Mouse (Mus musculus): ENCODE measurements around the gene Tnfrsf13b. TPM values are rescaled to one million over a fixed set of nuclear protein-coding genes. Genes with fewer than 3 reads are reported as not detected.

Gene Tnfrsf13b
- total and polyA plus RNA-seq, 2 experiments: 0.65 to 0.91 TPM

DNA sequence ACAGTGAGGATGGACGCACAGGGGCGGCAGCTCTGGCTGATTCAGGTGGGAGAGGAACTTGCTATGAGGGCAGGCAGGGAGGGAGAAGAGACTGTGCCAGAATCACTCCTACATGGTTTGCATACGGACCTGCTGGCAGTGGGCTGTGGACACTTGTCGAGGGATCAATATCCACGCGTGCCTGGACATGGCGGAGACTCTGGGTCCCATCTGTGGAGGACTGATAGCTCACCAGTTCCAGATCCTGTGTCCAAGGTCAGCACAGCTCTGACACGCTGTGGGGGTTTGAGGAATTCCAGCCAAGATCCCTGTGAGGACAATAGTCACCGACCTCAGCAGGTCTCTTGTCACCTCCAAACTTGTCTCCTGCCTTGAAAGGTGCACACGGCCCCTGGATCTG, 16.4 kb upstream of the Tnfrsf13b start:
- Histone ChIP-seq H3K27ac (replicated peaks; ENCODE audit: insufficient read depth, low read depth, low read length) (no peak overlapping the region), H3K4me1 (ENCODE audit: control insufficient read depth, insufficient read depth, low read length) (no peaks in the 10 kb centered on the region), H3K27me3 (ENCODE audit: control insufficient read depth, insufficient read depth, low read length) (no peaks in the 10 kb centered on the region), H3K9ac (ENCODE audit: low read depth, low read length) (no peak overlapping the region), H3K4me3 (ENCODE audit: insufficient read depth, low read depth, low read length) (no peak overlapping the region), H3K79me2 (ENCODE audit: control insufficient read depth, insufficient read depth, low read length) (no peaks in the 10 kb centered on the region), H3K36me3 (ENCODE audit: control insufficient read depth, insufficient read depth, low read length) (no peaks in the 10 kb centered on the region)
- no peak for DNase-seq (ENCODE audit: extremely low read depth, low read depth, low spot score)
- TF ChIP-seq CTCF (IDR thresholded peaks at IDR 0.05; ENCODE audit: low read depth, low read length) (no peak), POLR2A (IDR thresholded peaks at IDR 0.05; ENCODE audit: extremely low read depth, insufficient read depth, low read length) (no peak)
- 60% methylated on average over 10 of the region's 10 CpGs for WGBS

DNA sequence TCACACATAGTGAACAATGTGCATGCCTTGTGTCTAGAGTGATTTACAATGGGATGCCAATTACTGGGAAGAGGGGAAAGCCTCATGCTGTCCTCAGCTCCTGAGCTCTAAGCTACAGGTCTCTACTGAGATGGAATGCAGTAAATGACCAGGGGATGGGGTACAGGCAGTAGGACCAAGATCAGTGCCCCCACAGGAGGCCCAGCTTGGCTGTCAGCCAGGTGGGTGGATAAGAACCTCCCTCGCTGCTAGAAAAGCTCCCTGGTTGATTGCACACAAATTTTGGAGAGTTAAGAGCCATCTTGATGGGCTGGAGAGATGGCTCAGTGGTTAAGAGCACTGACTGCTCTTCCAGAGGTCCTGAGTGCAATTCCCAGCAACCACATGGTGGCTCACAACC, 15.6 kb upstream of the Tnfrsf13b start:
- 48% methylated on average over 1 of the region's 1 CpGs for WGBS
- no peaks in the 10 kb centered on the region for H3K4me1 ChIP-seq (ENCODE audit: control insufficient read depth, insufficient read depth, low read length)
- DNase-seq (ENCODE audit: extremely low read depth, low read depth, low spot score): no peak
- H3K27ac ChIP-seq (replicated peaks; ENCODE audit: insufficient read depth, low read depth, low read length): no peak overlapping the region
- no peaks in the 10 kb centered on the region for H3K79me2 ChIP-seq (ENCODE audit: control insufficient read depth, insufficient read depth, low read length)
- TF ChIP-seq CTCF (IDR thresholded peaks at IDR 0.05; ENCODE audit: low read depth, low read length): no peak
- no peak for TF ChIP-seq POLR2A (IDR thresholded peaks at IDR 0.05; ENCODE audit: extremely low read depth, insufficient read depth, low read length)
- H3K27me3 ChIP-seq (ENCODE audit: control insufficient read depth, insufficient read depth, low read length): no peaks in the 10 kb centered on the region; the same call in 1 of the 2 replicates
- H3K4me3 ChIP-seq (ENCODE audit: insufficient read depth, low read depth, low read length): no peak overlapping the region
- H3K9ac ChIP-seq (ENCODE audit: low read depth, low read length): no peak overlapping the region
- no peaks in the 10 kb centered on the region for H3K36me3 ChIP-seq (ENCODE audit: control insufficient read depth, insufficient read depth, low read length)

DNA sequence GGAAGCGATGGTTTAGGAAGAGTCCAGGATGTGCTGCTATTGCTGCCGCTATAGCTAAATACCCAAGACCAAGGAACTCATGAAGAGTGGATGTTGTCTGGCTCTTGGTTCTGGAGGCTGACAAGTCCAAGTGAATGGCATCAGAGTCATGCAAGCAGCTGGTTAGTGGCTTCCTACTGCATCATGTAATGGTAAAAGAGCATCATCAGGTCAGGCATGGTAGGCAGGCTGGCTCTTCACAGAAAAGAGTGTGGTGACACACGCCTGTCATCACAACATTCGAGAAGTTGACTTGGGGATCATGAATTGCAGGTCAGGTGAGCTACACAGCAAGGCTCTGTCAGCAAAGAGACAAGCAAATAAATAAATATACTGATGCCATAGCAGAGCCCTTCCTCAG, 15.1 kb upstream of the Tnfrsf13b start:
- Histone ChIP-seq H3K4me3 (ENCODE audit: insufficient read depth, low read depth, low read length) (no peak overlapping the region), H3K79me2 (ENCODE audit: control insufficient read depth, insufficient read depth, low read length) (no peaks in the 10 kb centered on the region), H3K9ac (ENCODE audit: low read depth, low read length) (no peak overlapping the region), H3K27ac (replicated peaks; ENCODE audit: insufficient read depth, low read depth, low read length) (no peak overlapping the region), H3K27me3 (ENCODE audit: control insufficient read depth, insufficient read depth, low read length) (no peaks in the 10 kb centered on the region; the same call in 1 of the 2 replicates), H3K36me3 (ENCODE audit: control insufficient read depth, insufficient read depth, low read length) (no peaks in the 10 kb centered on the region), H3K4me1 (ENCODE audit: control insufficient read depth, insufficient read depth, low read length) (no peaks in the 10 kb centered on the region)
- DNase-seq (ENCODE audit: extremely low read depth, low read depth, low spot score): no peak
- TF ChIP-seq CTCF (IDR thresholded peaks at IDR 0.05; ENCODE audit: low read depth, low read length): no peak
- no peak for TF ChIP-seq POLR2A (IDR thresholded peaks at IDR 0.05; ENCODE audit: extremely low read depth, insufficient read depth, low read length)
- 86% methylated on average over 4 of the region's 4 CpGs for WGBS

DNA sequence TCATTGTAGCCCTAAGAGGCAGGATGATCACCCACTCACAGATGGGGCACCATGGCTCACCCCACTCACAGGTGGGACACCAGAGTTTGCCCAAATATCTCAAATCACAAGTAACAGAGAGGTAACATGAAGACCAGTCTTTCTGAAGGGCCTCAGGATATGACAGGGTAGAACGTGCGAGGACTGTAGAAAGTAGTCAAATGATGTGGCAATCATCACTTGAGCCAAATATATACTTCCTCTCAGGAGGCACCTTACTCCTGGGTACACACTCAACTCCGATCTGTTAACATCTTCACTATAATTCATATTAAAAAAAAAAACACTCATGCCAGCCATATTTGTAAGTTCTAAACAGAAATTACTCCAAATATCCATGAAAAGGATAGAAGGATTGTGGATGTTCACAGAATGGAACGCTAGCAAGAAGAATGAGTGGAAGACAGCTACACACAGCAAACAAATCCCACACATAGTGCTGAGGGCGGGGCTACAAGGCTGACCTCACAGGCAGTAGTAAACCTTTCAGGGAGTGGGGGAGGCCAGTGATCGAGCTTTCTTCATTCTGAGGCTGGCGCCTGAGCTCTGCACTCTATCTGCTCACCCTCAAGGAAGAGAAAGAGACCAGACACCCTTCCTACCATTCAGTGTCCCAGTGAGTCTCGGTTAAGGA, 14.1 kb upstream of the Tnfrsf13b start:
- TF ChIP-seq CTCF (IDR thresholded peaks at IDR 0.05; ENCODE audit: low read depth, low read length) (no peak), POLR2A (IDR thresholded peaks at IDR 0.05; ENCODE audit: extremely low read depth, insufficient read depth, low read length) (no peak)
- WGBS: 71% methylated on average over 8 of the region's 8 CpGs
- Histone ChIP-seq H3K9ac (ENCODE audit: low read depth, low read length) (no peak overlapping the region), H3K79me2 (ENCODE audit: control insufficient read depth, insufficient read depth, low read length) (no peaks in the 10 kb centered on the region), H3K4me1 (ENCODE audit: control insufficient read depth, insufficient read depth, low read length) (no peaks in the 10 kb centered on the region), H3K36me3 (ENCODE audit: control insufficient read depth, insufficient read depth, low read length) (no peaks in the 10 kb centered on the region), H3K4me3 (ENCODE audit: insufficient read depth, low read depth, low read length) (no peak overlapping the region), H3K27me3 (ENCODE audit: control insufficient read depth, insufficient read depth, low read length) (no peaks in the 10 kb centered on the region; the same call in 1 of the 2 replicates), H3K27ac (replicated peaks; ENCODE audit: insufficient read depth, low read depth, low read length) (no peak overlapping the region)
- no peak for DNase-seq (ENCODE audit: extremely low read depth, low read depth, low spot score)

DNA sequence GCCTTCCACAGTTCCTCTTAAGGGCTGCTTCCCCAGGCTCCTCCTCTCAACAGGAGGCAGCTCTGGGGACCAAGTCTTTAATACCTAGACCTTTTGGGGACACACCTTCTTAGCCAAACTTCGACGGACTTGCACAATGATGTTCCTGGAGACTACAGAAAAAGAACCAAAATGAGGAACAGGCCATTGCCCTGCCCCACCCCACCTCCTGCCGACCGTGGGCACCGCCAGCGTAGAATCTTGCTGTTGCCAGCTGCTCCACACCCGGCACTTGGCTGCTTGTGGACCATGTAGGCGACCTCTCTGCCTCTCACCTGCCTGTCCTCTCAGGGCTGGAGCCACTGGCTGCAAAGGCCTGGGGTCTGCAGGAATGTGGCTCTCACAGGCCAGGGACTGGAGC, 10.3 kb upstream of the Tnfrsf13b start:
- no peak for TF ChIP-seq POLR2A (IDR thresholded peaks at IDR 0.05; ENCODE audit: extremely low read depth, insufficient read depth, low read length)
- no peak for TF ChIP-seq CTCF (IDR thresholded peaks at IDR 0.05; ENCODE audit: low read depth, low read length)
- no peak overlapping the region for H3K9ac ChIP-seq (ENCODE audit: low read depth, low read length)
- H3K27ac ChIP-seq (replicated peaks; ENCODE audit: insufficient read depth, low read depth, low read length): no peak overlapping the region
- DNase-seq (ENCODE audit: extremely low read depth, low read depth, low spot score): no peak
- no peaks in the 10 kb centered on the region for H3K36me3 ChIP-seq (ENCODE audit: control insufficient read depth, insufficient read depth, low read length)
- H3K4me3 ChIP-seq (ENCODE audit: insufficient read depth, low read depth, low read length): no peak overlapping the region
- WGBS: 58% methylated on average over 8 of the region's 8 CpGs
- no peaks in the 10 kb centered on the region for H3K4me1 ChIP-seq (ENCODE audit: control insufficient read depth, insufficient read depth, low read length)
- H3K27me3 ChIP-seq (ENCODE audit: control insufficient read depth, insufficient read depth, low read length): no peaks in the 10 kb centered on the region; the same call in 1 of the 2 replicates
- H3K79me2 ChIP-seq (ENCODE audit: control insufficient read depth, insufficient read depth, low read length): no peaks in the 10 kb centered on the region

DNA sequence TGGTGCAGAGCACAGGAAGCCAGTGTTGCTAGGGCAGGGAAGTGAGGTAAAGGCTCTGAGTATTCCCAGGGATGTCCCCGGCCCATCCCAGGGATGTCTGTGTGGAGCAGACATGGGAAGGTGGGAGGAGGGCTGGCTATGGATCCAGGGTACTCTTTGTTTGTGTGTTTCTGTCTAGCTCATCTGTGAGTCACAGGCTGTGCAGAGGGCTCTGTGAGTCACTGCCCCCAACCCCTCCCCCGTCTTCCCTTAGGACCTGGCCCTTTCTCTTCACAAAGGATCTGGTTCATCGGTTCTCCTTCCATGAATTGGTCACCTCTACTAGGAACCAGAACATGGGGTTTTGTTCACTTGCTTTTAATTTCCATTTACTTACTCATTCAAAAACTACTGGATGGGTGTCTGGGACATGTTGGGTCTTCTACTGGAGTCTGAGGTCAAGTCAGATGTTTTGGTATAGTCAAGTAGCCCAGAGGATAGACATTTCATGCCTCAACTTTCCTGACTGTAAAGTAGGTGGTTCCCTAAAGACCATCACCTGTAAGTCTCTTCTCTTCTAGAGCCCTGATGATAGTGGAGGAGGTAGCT, 6.5 kb upstream of the Tnfrsf13b start:
- Histone ChIP-seq H3K4me3 (ENCODE audit: insufficient read depth, low read depth, low read length) (no peak overlapping the region), H3K27me3 (ENCODE audit: control insufficient read depth, insufficient read depth, low read length) (no peaks in the 10 kb centered on the region; the same call in 1 of the 2 replicates), H3K4me1 (ENCODE audit: control insufficient read depth, insufficient read depth, low read length) (no peaks in the 10 kb centered on the region), H3K79me2 (ENCODE audit: control insufficient read depth, insufficient read depth, low read length) (no peaks in the 10 kb centered on the region), H3K27ac (replicated peaks; ENCODE audit: insufficient read depth, low read depth, low read length) (no peak overlapping the region), H3K36me3 (ENCODE audit: control insufficient read depth, insufficient read depth, low read length) (no peaks in the 10 kb centered on the region), H3K9ac (ENCODE audit: low read depth, low read length) (no peak overlapping the region)
- WGBS: 80% methylated on average over 3 of the region's 3 CpGs
- TF ChIP-seq CTCF (IDR thresholded peaks at IDR 0.05; ENCODE audit: low read depth, low read length) (no peak), POLR2A (IDR thresholded peaks at IDR 0.05; ENCODE audit: extremely low read depth, insufficient read depth, low read length) (no peak)
- no peak for DNase-seq (ENCODE audit: extremely low read depth, low read depth, low spot score)

Data from liver, adult 2 months (tissue).